ENCODE assay signal across 10 mouse cellular contexts in genomic region chr8:123105553-123106326, GRCm38 (mm10). TPM values are rescaled to one million over a fixed set of nuclear protein-coding genes. Genes with fewer than 3 reads are reported as not detected.
DNase-seq lines count a peak whose midpoint lies in the region; ATAC-seq lines count a peak whose summit lies in the region.
"Had no signal": no experiment of that assay in that cellular context is flagged by ENCODE, and none has a peak within 500 bp of the region (broad histone marks: within the 10 kb centered on the region; RNA-seq: fewer than 3 reads in every experiment).

No protein-coding gene starts in this region.

- H3K4me2 ChIP-seq in hindbrain, embryonic 11.5 days (replicated peaks; ENCODE audit: low read depth, low read length), result no peak overlapping the region
- no peak overlapping the region for H3K4me2 ChIP-seq in hindbrain, embryonic 12.5 days (replicated peaks)

- intact Hi-C loops in left cerebral cortex, postnatal 4 days (cut with DNase I), result loop anchor here (5.0 kb wide), 1 partner anchor 97 kb away; no protein-coding TSS in a partner anchor

- peaks cover 13% of the 10 kb centered on the region for H3K36me3 ChIP-seq in hindbrain, embryonic 11.5 days (ENCODE audit: control insufficient read depth, insufficient read depth, low read length)
- peaks cover 24% of the 10 kb centered on the region for H3K36me3 ChIP-seq in hindbrain, embryonic 12.5 days

- ATAC-seq in hindbrain, embryonic 11.5 days (ENCODE audit: low FRiP score), result no peak
- ATAC-seq in hindbrain, embryonic 12.5 days (ENCODE audit: low FRiP score), result no peak

- H3K9ac ChIP-seq in hindbrain, embryonic 11.5 days (ENCODE audit: low read depth, low read length), result no peak overlapping the region
- no peak overlapping the region for H3K9ac ChIP-seq in hindbrain, embryonic 12.5 days

- H3K27me3 ChIP-seq in hindbrain, embryonic 11.5 days (ENCODE audit: control insufficient read depth, insufficient read depth, low read length), result no peaks in the 10 kb centered on the region
- H3K27me3 ChIP-seq in hindbrain, embryonic 12.5 days, result no peaks in the 10 kb centered on the region

- H3K4me3 ChIP-seq in hindbrain, embryonic 11.5 days (ENCODE audit: low read depth, low read length), result no peak overlapping the region
- no peak overlapping the region for H3K4me3 ChIP-seq in hindbrain, embryonic 12.5 days

- no peak overlapping the region for H3K27ac ChIP-seq in hindbrain, embryonic 11.5 days (ENCODE audit: low read depth, low read length)
- no peak overlapping the region for H3K27ac ChIP-seq in hindbrain, embryonic 12.5 days
- H3K27ac ChIP-seq: macrophage had no signal

- H3K9me3 ChIP-seq in hindbrain, embryonic 11.5 days (ENCODE audit: control insufficient read depth, low read length), result no peaks in the 10 kb centered on the region
- H3K9me3 ChIP-seq in hindbrain, embryonic 12.5 days (replicated peaks), result no peaks in the 10 kb centered on the region

- peaks cover 7% of the 10 kb centered on the region for H3K4me1 ChIP-seq in hindbrain, embryonic 11.5 days (replicated peaks; ENCODE audit: control insufficient read depth, insufficient read depth, low read length)
- H3K4me1 ChIP-seq in hindbrain, embryonic 12.5 days, result peaks cover 14% of the 10 kb centered on the region

- peak; percentile 74 for DNase-seq in hindbrain, embryonic 11.5 days (ENCODE audit: low spot score)
- peak; percentile 91 for DNase-seq in 3T3-L1 (ENCODE audit: low read depth, low spot score)
- peak; percentile 33 for DNase-seq in Muller cell, postnatal 12 days (ENCODE audit: inconsistent ontology term)
- DNase-seq in induced T-regulatory cell, adult 2 months (ENCODE audit: low read depth), result peak; percentile 85
- no peak for DNase-seq in spleen, adult 18-20 months
- no peak for DNase-seq in left cerebral cortex, postnatal 4 days
- DNase-seq in left cerebral cortex, adult 9 months (ENCODE audit: low spot score in 2 of 2), result no peak
- DNase-seq: adrenal gland, postnatal 10 days had no signal

- 71% methylated on average over 5 of the region's 5 CpGs for WGBS in hindbrain, embryonic 11.5 days
- WGBS in hindbrain, embryonic 12.5 days, result 74% methylated on average over 5 of the region's 5 CpGs

RNA-seq across cellular contexts. Expression of gene Rpl13, which starts 3.6 kb away (rescaled TPM):
- polyA plus RNA-seq in hindbrain, embryonic 11.5 days (2014; fragmentation: Nextera tagmentation; extraction: Ambion mirVana), result 1,308 and 1,334 TPM in 2 replicates
- 1,018 and 1,026 TPM in 2 replicates for polyA plus RNA-seq in hindbrain, embryonic 12.5 days (2016; fragmentation: Nextera tagmentation; extraction: Ambion mirVana)
- 100 to 1,000 TPM; 539 to 588 TPM for total RNA-seq in left cerebral cortex, postnatal 4 days (2021)

RNA-seq across cellular contexts. Expression of gene Cpne7, which starts 11.4 kb away (rescaled TPM):
- polyA plus RNA-seq in hindbrain, embryonic 11.5 days (2014; fragmentation: Nextera tagmentation; extraction: Ambion mirVana), result 0.10 and 0.45 TPM in 2 replicates
- 0.15 and 0.35 TPM in 2 replicates for polyA plus RNA-seq in hindbrain, embryonic 12.5 days (2016; fragmentation: Nextera tagmentation; extraction: Ambion mirVana)
- total RNA-seq in left cerebral cortex, postnatal 4 days (2021), result 10 to 100 TPM; 39.2 to 59.4 TPM
- polyA plus RNA-seq: macrophage had no signal

RNA-seq across cellular contexts. Expression of gene Spg7, which starts 43.0 kb away (rescaled TPM):
- 39.6 and 45.8 TPM in 2 replicates for polyA plus RNA-seq in hindbrain, embryonic 11.5 days (2014; fragmentation: Nextera tagmentation; extraction: Ambion mirVana)
- 62.6 and 63.9 TPM in 2 replicates for polyA plus RNA-seq in hindbrain, embryonic 12.5 days (2016; fragmentation: Nextera tagmentation; extraction: Ambion mirVana)
- total RNA-seq in left cerebral cortex, postnatal 4 days (2021), result 10 to 100 TPM; 73.8 to 79.7 TPM

RNA-seq across cellular contexts. Expression of gene Sult5a1, which starts 52.4 kb away (rescaled TPM):
- polyA plus RNA-seq in hindbrain, embryonic 11.5 days (2014; fragmentation: Nextera tagmentation; extraction: Ambion mirVana), result 4.8 and 5.5 TPM in 2 replicates
- 8.1 and 9.7 TPM in 2 replicates for polyA plus RNA-seq in hindbrain, embryonic 12.5 days (2016; fragmentation: Nextera tagmentation; extraction: Ambion mirVana)
- total RNA-seq in left cerebral cortex, postnatal 4 days (2021), result not detected
- polyA plus RNA-seq: macrophage had no signal

Comparison
In these comparisons a context has a peak if more than half of its experiments do, and no peak if none do; other contexts are left out.
1. DNase-seq: peak in hindbrain, embryonic 11.5 days (single experiment), 3T3-L1 (single experiment), Muller cell, postnatal 12 days (single experiment) and induced T-regulatory cell, adult 2 months (single experiment); none in spleen, adult 18-20 months (0 of 2), left cerebral cortex, postnatal 4 days (single experiment) and left cerebral cortex, adult 9 months (0 of 2).